In the genomic region with DNA sequence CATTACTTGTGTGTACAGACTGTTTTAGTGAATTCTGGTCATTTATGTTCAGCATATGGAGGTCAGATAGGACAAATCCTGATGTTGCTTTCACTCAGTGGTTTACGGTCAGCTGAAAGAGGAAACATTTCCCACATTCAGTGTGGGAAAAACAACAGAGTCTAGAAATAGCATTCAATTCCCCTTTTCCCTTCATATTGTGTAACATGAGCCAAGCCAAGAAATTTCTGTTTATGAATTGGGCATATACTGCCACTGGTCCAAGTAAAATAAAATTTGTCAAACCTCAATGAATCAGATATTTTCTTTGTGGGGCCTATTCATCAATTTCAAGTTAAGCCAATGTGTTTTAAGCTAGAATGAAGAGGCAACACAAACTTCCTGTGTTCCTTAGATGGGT, we compare ENCODE assay signal across 10 mouse cellular contexts.
"Had no signal": no experiment of that assay in that cellular context is flagged by ENCODE, and none has a peak within 500 bp of the region (broad histone marks: within the 10 kb centered on the region; RNA-seq: fewer than 3 reads in every experiment).

No protein-coding gene starts in this region.

- H3K4me1 ChIP-seq: limb, embryonic 15.5 days; liver, embryonic 13.5 days; midbrain, embryonic 13.5 days; stomach, embryonic 15.5 days had no signal

- H3K9ac ChIP-seq: limb, embryonic 15.5 days; liver, embryonic 13.5 days; liver, postnatal 0 days; midbrain, embryonic 13.5 days; stomach, embryonic 15.5 days had no signal

- H3K36me3 ChIP-seq: limb, embryonic 15.5 days; liver, embryonic 13.5 days; midbrain, embryonic 13.5 days; stomach, embryonic 15.5 days had no signal

- H3K4me3 ChIP-seq: left cerebral cortex, adult 2 months; limb, embryonic 15.5 days; liver, embryonic 13.5 days; midbrain, embryonic 13.5 days; stomach, embryonic 15.5 days had no signal

- DNase-seq: kidney, postnatal 25 days; liver, embryonic 13.5 days; liver, postnatal 0 days; lung, postnatal 14 days; right cerebral cortex, postnatal 14 days; thymus, postnatal 36 days had no signal

- H3K27me3 ChIP-seq: limb, embryonic 15.5 days; liver, embryonic 13.5 days; midbrain, embryonic 13.5 days; stomach, embryonic 15.5 days had no signal

- H3K27ac ChIP-seq: left cerebral cortex, adult 2 months; limb, embryonic 15.5 days; liver, embryonic 13.5 days; midbrain, embryonic 13.5 days; stomach, embryonic 15.5 days had no signal
